Mouse (Mus musculus) liver, postnatal 0 days (tissue): ENCODE measurements around the gene Cc2d2b. TPM values are rescaled to one million over a fixed set of nuclear protein-coding genes. Genes with fewer than 3 reads are reported as not detected.

Experiments
- ATAC-seq: fragments of 200-750 bp; cut with Nextera tagmentation; 2 replicates; pipeline ENCODE4 v1.8.0; 2017; ENCODE audit warnings: mild to moderate bottlenecking, moderate library complexity
- DNase-seq: peaks from one replicate; pipeline ENCODE4 v3.0.0-alpha.2; 2016
- H3K27ac ChIP-seq: fragments of 300-500 bp; sonication (generic); 2 replicates; pipeline ENCODE4 v1.5.1; 2014; ENCODE audit warnings: antibody characterized with exemption, moderate library complexity, mild to moderate bottlenecking, low read depth
- H3K27me3 ChIP-seq: fragments of 300-500 bp; sonication (generic); 2 replicates; pipeline ENCODE4 v1.6.1; 2014; ENCODE audit warnings: low read length, control low read depth, mixed read lengths; ENCODE audit not compliant: insufficient read depth
- H3K36me3 ChIP-seq: fragments of 300-500 bp; sonication (generic); replicated peaks from 2 replicates; pipeline ENCODE4 v1.6.1; 2014; ENCODE audit warnings: mild to moderate bottlenecking, control low read depth, low read length, moderate library complexity, mixed read lengths; ENCODE audit not compliant: insufficient read depth
- H3K4me1 ChIP-seq: fragments of 300-500 bp; sonication (generic); 2 replicates; pipeline ENCODE4 v1.6.1; 2014; ENCODE audit warnings: antibody characterized with exemption, mild to moderate bottlenecking, control low read depth; ENCODE audit not compliant: insufficient read depth
- H3K4me2 ChIP-seq: fragments of 300-500 bp; sonication (generic); 2 replicates; pipeline ENCODE4 v1.6.1; 2014; ENCODE audit warnings: low read depth, mild to moderate bottlenecking, low read length, moderate library complexity, mixed read lengths
- H3K4me3 ChIP-seq: fragments of 300-500 bp; sonication (generic); 2 replicates; pipeline ENCODE4 v1.5.1; 2014; ENCODE audit warnings: low read depth, low read length
- H3K9ac ChIP-seq: fragments of 300-500 bp; sonication (generic); replicated peaks from 2 replicates; pipeline ENCODE4 v1.6.1; 2014; ENCODE audit warnings: mild to moderate bottlenecking, moderate library complexity
- H3K9me3 ChIP-seq: fragments of 300-500 bp; sonication (generic); 2 replicates; pipeline ENCODE4 v1.6.1; 2016; ENCODE audit warnings: mild to moderate bottlenecking, control low read depth, low read length, mixed read lengths
- CTCF ChIP-seq: sonication (generic); IDR thresholded peaks from 2 replicates; pipeline ENCODE4 v1.5.1; 2016; ENCODE audit warnings: antibody characterized with exemption, low read depth
- EP300 ChIP-seq: IDR thresholded peaks from 2 replicates; pipeline ENCODE4 v1.6.1; 2016; ENCODE audit warnings: antibody characterized with exemption, low read depth, mild to moderate bottlenecking
- WGBS: fragments of 180-500 bp; shearing (Covaris S2); extraction: QIAGEN DNeasy Blood & Tissue Kit; methylation state at CpG from one replicate; pipeline ENCODE4 v1.1.7; 2014; ENCODE audit not compliant: insufficient replicate concordance; 5-methylcytosine and 5-hydroxymethylcytosine counted together
- polyA plus RNA-seq: library from polyadenylated mRNA; unstranded; fragments of >200 nt; fragmentation: Nextera tagmentation; extraction: Ambion mirVana; gene quantifications from 2 replicates; pipeline ENCODE4 v1.2.1, GENCODE M21; 2015

Gene Cc2d2b
- 1.2 and 1.3 TPM in 2 replicates for polyA plus RNA-seq

- DNase-seq (no peak), ATAC-seq (no peak)
- Histone ChIP-seq H3K27me3 (no peaks in the 10 kb centered on the region), H3K9me3 (no peaks in the 10 kb centered on the region), H3K36me3 (no peaks in the 10 kb centered on the region), H3K9ac (no peak within 1 kb of the TSS), H3K4me3 (no peak within 1 kb of the TSS), H3K4me1 (no peaks in the 10 kb centered on the region), H3K27ac (no peak within 1 kb of the TSS), H3K4me2 (no peak within 1 kb of the TSS)
- TF ChIP-seq EP300 = no peak
- no peak for TF ChIP-seq CTCF
- 76% methylated on average over 16 of the region's 17 CpGs for WGBS
Measured at GRCm38 (mm10) chr19:40748559-40748958, at the start of gene Cc2d2b. TSS of gene Cc2d2b (plus strand) at chr19:40748753.

GRCm38 (mm10) chr19:40699816-40700215, 48.7 kb upstream of the Cc2d2b start:
- Histone ChIP-seq H3K9ac (no peak overlapping the region), H3K4me2 (no peak overlapping the region), H3K27me3 (no peaks in the 10 kb centered on the region), H3K27ac (no peak overlapping the region), H3K4me3 (no peak overlapping the region), H3K4me1 (peaks cover 5% of the 10 kb centered on the region), H3K9me3 (no peaks in the 10 kb centered on the region), H3K36me3 (no peaks in the 10 kb centered on the region)
- no peak for DNase-seq
- WGBS = 84% methylated on average over 5 of the region's 5 CpGs
- no peak for TF ChIP-seq EP300
- no peak for TF ChIP-seq CTCF
- ATAC-seq = no peak

GRCm38 (mm10) chr19:40702406-40702805, 46.1 kb upstream of the Cc2d2b start:
- no peaks in the 10 kb centered on the region for H3K36me3 ChIP-seq
- no peak overlapping the region for H3K4me3 ChIP-seq
- no peak overlapping the region for H3K27ac ChIP-seq
- WGBS = 48% methylated on average over 4 of the region's 4 CpGs
- H3K9me3 ChIP-seq = no peaks in the 10 kb centered on the region
- DNase-seq (no peak), ATAC-seq (no peak)
- no peaks in the 10 kb centered on the region for H3K27me3 ChIP-seq
- H3K9ac ChIP-seq = no peak overlapping the region
- TF ChIP-seq CTCF = no peak
- TF ChIP-seq EP300 = no peak
- no peak overlapping the region for H3K4me2 ChIP-seq
- H3K4me1 ChIP-seq = peaks cover 5% of the 10 kb centered on the region

GRCm38 (mm10) chr19:40712889-40713628, 35.5 kb upstream of the Cc2d2b start:
- Histone ChIP-seq H3K9me3 (no peaks in the 10 kb centered on the region), H3K4me3 (no peak overlapping the region), H3K27ac (no peak overlapping the region), H3K27me3 (no peaks in the 10 kb centered on the region), H3K9ac (no peak overlapping the region), H3K4me2 (no peak overlapping the region), H3K36me3 (no peaks in the 10 kb centered on the region), H3K4me1 (no peaks in the 10 kb centered on the region)
- TF ChIP-seq CTCF (no peak), EP300 (no peak)
- DNase-seq (no peak), ATAC-seq (no peak)
- 76% methylated on average over 14 of the region's 16 CpGs for whole genome bisulfite sequencing

- Histone ChIP-seq H3K4me2 (no peak overlapping the region), H3K27me3 (no peaks in the 10 kb centered on the region), H3K4me1 (no peaks in the 10 kb centered on the region), H3K9me3 (no peaks in the 10 kb centered on the region), H3K27ac (no peak overlapping the region), H3K4me3 (no peak overlapping the region), H3K9ac (no peak overlapping the region), H3K36me3 (no peaks in the 10 kb centered on the region)
- DNase-seq (no peak), ATAC-seq (no peak)
- TF ChIP-seq EP300 (no peak), CTCF (no peak)
- WGBS = 79% methylated on average over 5 of the region's 5 CpGs
Measured at GRCm38 (mm10) chr19:40714700-40715099, 33.9 kb upstream of the Cc2d2b start.

GRCm38 (mm10) chr19:40716981-40717380, 31.6 kb upstream of the Cc2d2b start:
- 66% methylated on average over 6 of the region's 6 CpGs for WGBS
- Histone ChIP-seq H3K4me2 (no peak overlapping the region), H3K4me1 (no peaks in the 10 kb centered on the region), H3K27ac (no peak overlapping the region), H3K36me3 (no peaks in the 10 kb centered on the region), H3K4me3 (no peak overlapping the region), H3K27me3 (no peaks in the 10 kb centered on the region), H3K9ac (no peak overlapping the region), H3K9me3 (no peaks in the 10 kb centered on the region)
- no peak for ATAC-seq
- DNase-seq = no peak
- TF ChIP-seq EP300 (no peak), CTCF (no peak)
